Mouse (Mus musculus): ENCODE measurements around the gene Gcnt2. TPM values are rescaled to one million over a fixed set of nuclear protein-coding genes. Genes with fewer than 3 reads are reported as not detected.
"Not testable (repeated sequence)": the region's sequence is repeated elsewhere in the genome, so short reads cannot be mapped to it uniquely, and the experiment has no call there.

The Gcnt2 gene
- polyA plus RNA-seq, 1 experiment from 2014 or later = 4.0 TPM

- Histone ChIP-seq H3K4me3 (ENCODE audit: low read depth, low read length) (no peak overlapping the region), H3K9ac (ENCODE audit: low read depth, low read length) (no peak overlapping the region), H3K27ac (ENCODE audit: low read length) (peak overlapping the region; percentile 6; the same call in 1 of the 2 replicates), H3K4me2 (ENCODE audit: low read length) (no peak overlapping the region), H3K9me3 (replicated peaks; ENCODE audit: control insufficient read depth, low read length, poor library complexity, severe bottlenecking) (no peaks in the 10 kb centered on the region), H3K27me3 (ENCODE audit: control insufficient read depth, insufficient read depth, low read depth, low read length) (no peaks in the 10 kb centered on the region), H3K36me3 (ENCODE audit: control insufficient read depth, insufficient read depth, low read length) (no peaks in the 10 kb centered on the region), H3K4me1 (ENCODE audit: control insufficient read depth, insufficient read depth, low read length) (no peaks in the 10 kb centered on the region)
- WGBS = 57% methylated on average over 2 of the region's 2 CpGs
- no peak for ATAC-seq
Measured at GRCm38 (mm10) chr13:40979321-40979720, 119.8 kb downstream of the Gcnt2 start.

- Histone ChIP-seq H3K4me1 (ENCODE audit: control insufficient read depth, insufficient read depth, low read length) (no peaks in the 10 kb centered on the region), H3K27ac (ENCODE audit: low read length) (no peak overlapping the region), H3K4me3 (ENCODE audit: low read depth, low read length) (no peak overlapping the region), H3K36me3 (ENCODE audit: control insufficient read depth, insufficient read depth, low read length) (no peaks in the 10 kb centered on the region), H3K9ac (ENCODE audit: low read depth, low read length) (no peak overlapping the region), H3K4me2 (ENCODE audit: low read length) (no peak overlapping the region), H3K9me3 (replicated peaks; ENCODE audit: control insufficient read depth, low read length, poor library complexity, severe bottlenecking) (no peaks in the 10 kb centered on the region), H3K27me3 (ENCODE audit: control insufficient read depth, insufficient read depth, low read depth, low read length) (no peaks in the 10 kb centered on the region)
- no peak for ATAC-seq
- 74% methylated on average over 1 of the region's 1 CpGs for WGBS
Measured at GRCm38 (mm10) chr13:40982759-40983158, 123.2 kb downstream of the Gcnt2 start.

GRCm38 (mm10) chr13:40986081-40986480 lies 126.5 kb downstream of the Gcnt2 start:
- H3K4me3 ChIP-seq (ENCODE audit: low read depth, low read length) = no peak overlapping the region
- H3K36me3 ChIP-seq (ENCODE audit: control insufficient read depth, insufficient read depth, low read length) = no peaks in the 10 kb centered on the region
- H3K27me3 ChIP-seq (ENCODE audit: control insufficient read depth, insufficient read depth, low read depth, low read length) = no peaks in the 10 kb centered on the region
- no peaks in the 10 kb centered on the region for H3K4me1 ChIP-seq (ENCODE audit: control insufficient read depth, insufficient read depth, low read length)
- no peak overlapping the region for H3K4me2 ChIP-seq (ENCODE audit: low read length)
- no peak overlapping the region for H3K9ac ChIP-seq (ENCODE audit: low read depth, low read length)
- no peaks in the 10 kb centered on the region for H3K9me3 ChIP-seq (replicated peaks; ENCODE audit: control insufficient read depth, low read length, poor library complexity, severe bottlenecking)
- 93% methylated on average over 5 of the region's 5 CpGs for WGBS
- no peak for ATAC-seq
- H3K27ac ChIP-seq (ENCODE audit: low read length) = no peak overlapping the region

- H3K9ac ChIP-seq (ENCODE audit: low read depth, low read length); H3K27me3 ChIP-seq (ENCODE audit: control insufficient read depth, insufficient read depth, low read depth, low read length); H3K4me1 ChIP-seq (ENCODE audit: control insufficient read depth, insufficient read depth, low read length); H3K4me2 ChIP-seq (ENCODE audit: low read length); H3K4me3 ChIP-seq (ENCODE audit: low read depth, low read length); H3K9me3 ChIP-seq (replicated peaks; ENCODE audit: control insufficient read depth, low read length, poor library complexity, severe bottlenecking); ATAC-seq; H3K36me3 ChIP-seq (ENCODE audit: control insufficient read depth, insufficient read depth, low read length); H3K27ac ChIP-seq (ENCODE audit: low read length): not testable (repeated sequence)
- 73% methylated on average over 4 of the region's 4 CpGs for WGBS
Measured at GRCm38 (mm10) chr13:40987608-40988303, 128.2 kb downstream of the Gcnt2 start.

- H3K9me3 ChIP-seq (replicated peaks; ENCODE audit: control insufficient read depth, low read length, poor library complexity, severe bottlenecking) = no peaks in the 10 kb centered on the region
- H3K4me3 ChIP-seq (ENCODE audit: low read depth, low read length) = no peak overlapping the region
- no peak overlapping the region for H3K27ac ChIP-seq (ENCODE audit: low read length)
- H3K4me2 ChIP-seq (ENCODE audit: low read length) = no peak overlapping the region
- H3K4me1 ChIP-seq (ENCODE audit: control insufficient read depth, insufficient read depth, low read length) = no peaks in the 10 kb centered on the region
- no peaks in the 10 kb centered on the region for H3K36me3 ChIP-seq (ENCODE audit: control insufficient read depth, insufficient read depth, low read length)
- ATAC-seq = no peak
- H3K27me3 ChIP-seq (ENCODE audit: control insufficient read depth, insufficient read depth, low read depth, low read length) = no peaks in the 10 kb centered on the region
- WGBS = 73% methylated on average over 2 of the region's 2 CpGs
- H3K9ac ChIP-seq (ENCODE audit: low read depth, low read length) = no peak overlapping the region
Measured at GRCm38 (mm10) chr13:40988418-40988817, 128.9 kb downstream of the Gcnt2 start.

- Histone ChIP-seq H3K9ac (ENCODE audit: low read depth, low read length) (no peak overlapping the region), H3K36me3 (ENCODE audit: control insufficient read depth, insufficient read depth, low read length) (no peaks in the 10 kb centered on the region), H3K9me3 (replicated peaks; ENCODE audit: control insufficient read depth, low read length, poor library complexity, severe bottlenecking) (no peaks in the 10 kb centered on the region), H3K27ac (ENCODE audit: low read length) (no peak overlapping the region), H3K4me1 (ENCODE audit: control insufficient read depth, insufficient read depth, low read length) (no peaks in the 10 kb centered on the region), H3K4me2 (ENCODE audit: low read length) (no peak overlapping the region), H3K4me3 (ENCODE audit: low read depth, low read length) (no peak overlapping the region), H3K27me3 (ENCODE audit: control insufficient read depth, insufficient read depth, low read depth, low read length) (no peaks in the 10 kb centered on the region)
- WGBS = 14% methylated on average over 8 of the region's 8 CpGs
- no peak for ATAC-seq
Measured at GRCm38 (mm10) chr13:40994487-40995263, 135.1 kb downstream of the Gcnt2 start.

GRCm38 (mm10) chr13:40998537-40998936 lies 139.0 kb downstream of the Gcnt2 start:
- H3K4me1 ChIP-seq (ENCODE audit: control insufficient read depth, insufficient read depth, low read length) = peaks cover 13% of the 10 kb centered on the region
- not testable (repeated sequence) for H3K27me3 ChIP-seq (ENCODE audit: control insufficient read depth, insufficient read depth, low read depth, low read length); H3K4me2 ChIP-seq (ENCODE audit: low read length); H3K27ac ChIP-seq (ENCODE audit: low read length); ATAC-seq; H3K4me3 ChIP-seq (ENCODE audit: low read depth, low read length); H3K9ac ChIP-seq (ENCODE audit: low read depth, low read length); H3K9me3 ChIP-seq (replicated peaks; ENCODE audit: control insufficient read depth, low read length, poor library complexity, severe bottlenecking); H3K36me3 ChIP-seq (ENCODE audit: control insufficient read depth, insufficient read depth, low read length)
- WGBS = 93% methylated on average over 5 of the region's 5 CpGs

GRCm38 (mm10) chr13:41000140-41000925 lies 140.8 kb downstream of the Gcnt2 start:
- Histone ChIP-seq H3K27ac (ENCODE audit: low read length) (peak overlapping the region; percentile 97), H3K27me3 (ENCODE audit: control insufficient read depth, insufficient read depth, low read depth, low read length) (no peaks in the 10 kb centered on the region), H3K4me2 (ENCODE audit: low read length) (peak overlapping the region; percentile 93), H3K36me3 (ENCODE audit: control insufficient read depth, insufficient read depth, low read length) (peaks cover 9% of the 10 kb centered on the region), H3K4me1 (ENCODE audit: control insufficient read depth, insufficient read depth, low read length) (peaks cover 13% of the 10 kb centered on the region), H3K9me3 (replicated peaks; ENCODE audit: control insufficient read depth, low read length, poor library complexity, severe bottlenecking) (no peaks in the 10 kb centered on the region), H3K4me3 (ENCODE audit: low read depth, low read length) (peak overlapping the region; percentile 80), H3K9ac (ENCODE audit: low read depth, low read length) (peak overlapping the region; percentile 93)
- under 1% methylated on average over 25 of the region's 25 CpGs for WGBS
- peak; percentile 70 for ATAC-seq

All from midbrain, embryonic 16.5 days (tissue).